Mouse (Mus musculus) natural killer cell, adult 2 months (primary cell): ENCODE measurements at regions not wholly inside any gene's neighbourhood (a gene's known extent, or its start where the extent isn't known, plus 50 kb on each side); places are given as distances from the start of the nearest gene placed in this dataset.

Experiments
- DNase-seq, 2 experiments: peaks; one replicate each; pipeline ENCODE4 v3.0.0; 2022; ENCODE audit warnings: low spot score in 2 of 2

- DNase-seq, result no peak
Observed at GRCm38 (mm10) chr13:35079685-35080084, 52.8 kb upstream of the Eci2 start.

GRCm38 (mm10) chr13:35085386-35085785 is 58.5 kb upstream of the Eci2 start:
- no peak for DNase-seq

- DNase-seq, result no peak
Observed at GRCm38 (mm10) chr13:35087246-35088040, 60.5 kb upstream of the Eci2 start.

- no peak for DNase-seq
Observed at GRCm38 (mm10) chr13:35091155-35091554, 64.3 kb upstream of the Eci2 start.

- no peak for DNase-seq
Observed at GRCm38 (mm10) chr13:35119782-35120181, 92.9 kb upstream of the Eci2 start.

- DNase-seq, result peak in 1 of 2 experiments; percentile 7
Observed at GRCm38 (mm10) chr13:35129475-35129874, 102.6 kb upstream of the Eci2 start.

- DNase-seq, result peak in 1 of 2 experiments; percentile 67
Observed at GRCm38 (mm10) chr13:35131272-35132185, 104.6 kb upstream of the Eci2 start.

- no peak for DNase-seq
Observed at GRCm38 (mm10) chr13:35151629-35152028, 124.7 kb upstream of the Eci2 start.

- no peak for DNase-seq
Observed at GRCm38 (mm10) chr13:35159456-35159855, 132.6 kb upstream of the Eci2 start.

GRCm38 (mm10) chr13:35160767-35161166 is 133.9 kb upstream of the Eci2 start:
- DNase-seq, result no peak

- no peak for DNase-seq
Observed at GRCm38 (mm10) chr13:35166080-35166479, 139.2 kb upstream of the Eci2 start.

GRCm38 (mm10) chr13:35166831-35167541 is 140.1 kb upstream of the Eci2 start:
- no peak for DNase-seq

GRCm38 (mm10) chr13:35171562-35172254 is 144.8 kb upstream of the Eci2 start:
- DNase-seq, result no peak

GRCm38 (mm10) chr13:35173522-35173921 is 146.6 kb upstream of the Eci2 start:
- DNase-seq, result no peak

- DNase-seq, result no peak
Observed at GRCm38 (mm10) chr13:35175587-35175986, 148.7 kb upstream of the Eci2 start.

GRCm38 (mm10) chr13:35177305-35177704 is 150.4 kb upstream of the Eci2 start:
- no peak for DNase-seq

- peak; percentile 28 to 65 for DNase-seq
Observed at GRCm38 (mm10) chr13:35189028-35189711, 162.3 kb upstream of the Eci2 start.

GRCm38 (mm10) chr13:35202069-35202468 is 175.2 kb upstream of the Eci2 start:
- no peak for DNase-seq

GRCm38 (mm10) chr13:35208319-35208718 is 181.4 kb upstream of the Eci2 start:
- peak in 1 of 2 experiments; percentile 14 for DNase-seq

- DNase-seq, result peak in 1 of 2 experiments; percentile 14
Observed at GRCm38 (mm10) chr13:35209551-35209950, 182.7 kb upstream of the Eci2 start.

- DNase-seq, result no peak
Observed at GRCm38 (mm10) chr13:35211834-35212233, 184.9 kb upstream of the Eci2 start.
